Mouse (Mus musculus) forebrain, postnatal 0 days (tissue): Measurements from ENCODE around the gene Actr8. TPM values are rescaled to one million over a fixed set of nuclear protein-coding genes. Genes with fewer than 3 reads are reported as not detected.

Experiments used
- ATAC-seq: fragments of 200-750 bp; cut with Nextera tagmentation; 2 replicates; pipeline ENCODE4 v1.8.0; 2017; ENCODE audit warnings: mild to moderate bottlenecking, moderate library complexity
- DNase-seq: peaks from one replicate; pipeline ENCODE4 v3.0.0-alpha.2; 2015
- H3K27ac ChIP-seq: fragments of 300-500 bp; sonication (generic); 2 replicates; pipeline ENCODE4 v1.5.1; 2014; ENCODE audit warnings: low read depth, mild to moderate bottlenecking, antibody characterized with exemption, low read length, moderate library complexity, mixed read lengths
- H3K27me3 ChIP-seq: fragments of 300-500 bp; sonication (generic); 2 replicates; pipeline ENCODE4 v1.6.1; 2014; ENCODE audit warnings: mild to moderate bottlenecking, low read length, mixed read lengths; ENCODE audit not compliant: insufficient read depth
- H3K36me3 ChIP-seq: fragments of 300-500 bp; sonication (generic); 2 replicates; pipeline ENCODE4 v1.6.1; 2014; ENCODE audit warnings: mild to moderate bottlenecking, moderate library complexity; ENCODE audit not compliant: insufficient read depth
- H3K4me1 ChIP-seq: fragments of 300-500 bp; sonication (generic); 2 replicates; pipeline ENCODE4 v1.6.1; 2014; ENCODE audit warnings: antibody characterized with exemption; ENCODE audit not compliant: insufficient read depth
- H3K4me2 ChIP-seq: fragments of 300-500 bp; sonication (generic); 2 replicates; pipeline ENCODE4 v1.6.1; 2014; ENCODE audit warnings: low read depth, mild to moderate bottlenecking, moderate library complexity
- H3K4me3 ChIP-seq: fragments of 300-500 bp; sonication (generic); 2 replicates; pipeline ENCODE4 v1.5.1; 2014; ENCODE audit warnings: low read depth, low read length, mixed read lengths
- H3K9ac ChIP-seq: fragments of 300-500 bp; sonication (generic); 2 replicates; pipeline ENCODE4 v1.6.1; 2014; ENCODE audit warnings: mild to moderate bottlenecking
- H3K9me3 ChIP-seq: fragments of 300-500 bp; sonication (generic); 2 replicates; pipeline ENCODE4 v1.6.1; 2016; ENCODE audit warnings: low read length
- CTCF ChIP-seq: sonication (generic); IDR thresholded peaks from 2 replicates; pipeline ENCODE4 v1.5.1; 2016; ENCODE audit warnings: antibody characterized with exemption, control low read depth, low read depth
- WGBS: fragments of 180-500 bp; shearing (Covaris S2); extraction: QIAGEN DNeasy Blood & Tissue Kit; methylation state at CpG from one replicate; pipeline ENCODE4 v1.1.7; 2014; 5-methylcytosine and 5-hydroxymethylcytosine counted together
- microRNA-seq, 2 experiments: library from miRNA; unstranded; fragments of <30 nt; microRNA quantifications; one replicate each; pipeline ENCODE4; 2016
- polyA plus RNA-seq: library from polyadenylated mRNA; unstranded; fragments of >200 nt; fragmentation: Nextera tagmentation; extraction: Ambion mirVana; gene quantifications from 2 replicates; pipeline ENCODE4 v1.2.1, GENCODE M21; 2015
- total RNA-seq: library from RNA; depleted of rRNA; stranded (reverse); fragments of >200 nt; gene quantifications from 2 replicates; pipeline ENCODE4 v1.2.3, GENCODE M21; 2014; rRNA removed

The Actr8 gene
- total and polyA plus RNA-seq, 2 experiments from 2014 or later = 49.2 to 68.6 TPM

GRCm38 (mm10) chr14:30048049-30048448 lies 69.9 kb downstream of the Actr8 start:
- Histone ChIP-seq H3K27ac (no peak overlapping the region), H3K36me3 (peaks cover 36% of the 10 kb centered on the region), H3K4me3 (no peak overlapping the region), H3K4me2 (no peak overlapping the region), H3K4me1 (no peaks in the 10 kb centered on the region), H3K9me3 (no peaks in the 10 kb centered on the region), H3K9ac (no peak overlapping the region), H3K27me3 (no peaks in the 10 kb centered on the region)
- 78% methylated on average over 3 of the region's 3 CpGs for WGBS
- DNase-seq = no peak
- no peak for TF ChIP-seq CTCF
- ATAC-seq = no peak

GRCm38 (mm10) chr14:30050280-30050679 lies 72.1 kb downstream of the Actr8 start:
- H3K9me3 ChIP-seq = no peaks in the 10 kb centered on the region
- H3K4me3 ChIP-seq = no peak overlapping the region
- H3K4me1 ChIP-seq = no peaks in the 10 kb centered on the region
- WGBS = 82% methylated on average over 8 of the region's 8 CpGs
- ATAC-seq (no peak), DNase-seq (no peak)
- peaks cover 26% of the 10 kb centered on the region for H3K36me3 ChIP-seq
- H3K27ac ChIP-seq = no peak overlapping the region
- TF ChIP-seq CTCF = no peak
- no peaks in the 10 kb centered on the region for H3K27me3 ChIP-seq
- H3K9ac ChIP-seq = no peak overlapping the region
- H3K4me2 ChIP-seq = no peak overlapping the region

DNA sequence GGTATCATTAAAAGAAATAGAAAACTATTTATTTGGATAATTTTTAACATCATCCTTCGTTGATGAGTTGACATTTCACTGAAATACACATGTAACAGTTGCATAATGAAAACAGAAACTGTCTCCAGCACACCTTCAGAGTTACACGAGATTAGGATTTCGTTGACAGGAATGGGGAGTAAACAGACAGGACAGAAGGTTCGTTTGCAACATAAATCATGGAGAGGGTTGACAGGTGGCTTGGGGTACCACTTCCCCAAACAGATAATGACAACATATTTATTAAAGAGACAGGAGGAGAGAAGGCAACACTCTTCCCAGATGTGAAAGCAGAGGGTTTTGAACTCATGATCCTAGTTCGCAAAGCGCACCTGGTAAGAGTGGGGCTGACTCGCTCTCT lies 76.8 kb downstream of the Actr8 start:
- no peak for DNase-seq
- ATAC-seq = no peak

More for the DNA sequence above, 76.8 kb downstream of the Actr8 start:
- TF ChIP-seq CTCF = no peak
- Histone ChIP-seq H3K4me2 (no peak overlapping the region), H3K9ac (no peak overlapping the region), H3K27ac (no peak overlapping the region), H3K36me3 (peaks cover 13% of the 10 kb centered on the region), H3K4me3 (no peak overlapping the region), H3K27me3 (no peaks in the 10 kb centered on the region), H3K9me3 (no peaks in the 10 kb centered on the region), H3K4me1 (peaks cover 10% of the 10 kb centered on the region)
- 72% methylated on average over 7 of the region's 7 CpGs for WGBS

Small RNA genes lying within 50 kb of the gene (microRNA-seq; reads per million reads assigned to microRNA genes)
- gene Mir6947 = 0 reads per million in 2 experiments

Other genes starting within 250 kb of the Actr8 start
- gene Selenok, start 10.0 kb upstream of the Actr8 start, total RNA-seq = 95.6 and 154 TPM in 2 replicates
- gene Selenok, start 10.0 kb upstream of the Actr8 start, polyA plus RNA-seq = 446 and 494 TPM in 2 replicates
- 0.71 and 0.92 TPM in 2 replicates for gene Il17rb, start 30.6 kb downstream of the Actr8 start, total RNA-seq
- 0.54 and 1.1 TPM in 2 replicates for gene Il17rb, start 30.6 kb downstream of the Actr8 start, polyA plus RNA-seq
- gene Chdh, start 30.7 kb downstream of the Actr8 start, total RNA-seq = 0.86 and 1.5 TPM in 2 replicates
- 0.21 TPM in 2 replicates for gene Chdh, start 30.7 kb downstream of the Actr8 start, polyA plus RNA-seq